Mouse (Mus musculus) megakaryocyte, embryonic 14.5 days (primary cell): ENCODE measurements at regions not wholly inside any gene's neighbourhood (a gene's known extent, or its start where the extent isn't known, plus 50 kb on each side); places are given as distances from the start of the nearest gene placed in this dataset.

Experiments
- H3K27me3 ChIP-seq: replicated peaks from 2 replicates; pipeline ENCODE3; 2012; ENCODE audit warnings: inconsistent platforms
- H3K36me3 ChIP-seq: replicated peaks from 2 replicates; pipeline ENCODE3; 2012; ENCODE audit warnings: low read length, inconsistent platforms, mixed read lengths
- H3K4me1 ChIP-seq: 2 replicates; pipeline ENCODE4 v1.6.1; 2012; ENCODE audit warnings: inconsistent platforms
- H3K4me3 ChIP-seq: replicated peaks from 2 replicates; pipeline ENCODE3; 2012; ENCODE audit warnings: moderate library complexity, mild to moderate bottlenecking, inconsistent platforms
- H3K9me3 ChIP-seq: 2 replicates; pipeline ENCODE4 v1.6.1; 2012; ENCODE audit warnings: inconsistent platforms
- FLI1 ChIP-seq: IDR thresholded peaks from 2 replicates; pipeline ENCODE4 v1.6.1; 2012; ENCODE audit warnings: low read length, inconsistent platforms, mixed read lengths
- GATA1 ChIP-seq: IDR thresholded peaks from 3 replicates; pipeline ENCODE4 v1.6.1; 2012; ENCODE audit warnings: mixed read lengths, low read length, inconsistent platforms, borderline replicate concordance

DNA sequence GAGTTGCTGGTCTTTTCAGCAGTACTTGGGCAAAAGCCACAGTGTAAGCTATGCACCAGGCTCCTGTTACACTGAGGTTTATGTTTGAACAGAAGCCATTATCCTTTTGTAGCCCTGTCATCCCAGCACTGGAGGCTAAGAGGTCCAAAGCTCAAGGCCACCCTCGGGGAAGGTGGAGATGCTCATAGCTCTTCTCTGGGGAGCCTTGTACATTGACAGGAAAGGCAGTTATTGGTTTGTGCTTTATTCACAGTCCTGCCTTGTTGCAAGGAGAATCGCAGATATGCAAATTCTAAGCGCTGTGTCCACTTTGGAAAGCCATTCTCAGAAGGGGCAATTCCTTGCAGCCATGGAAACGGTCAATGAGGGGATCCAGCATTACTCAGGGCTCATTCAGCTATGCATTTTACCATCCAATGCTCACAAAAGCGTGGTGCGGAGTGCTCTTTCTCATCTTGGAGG is 84.4 kb upstream of the Egln3 start:
- Histone ChIP-seq H3K27me3 (peaks cover 6% of the 10 kb centered on the region), H3K4me3 (no peak overlapping the region), H3K9me3 (no peaks in the 10 kb centered on the region), H3K36me3 (no peaks in the 10 kb centered on the region), H3K4me1 (peaks cover 44% of the 10 kb centered on the region)
- TF ChIP-seq GATA1 (no peak), FLI1 (no peak)

GRCm38 (mm10) chr12:54286911-54287819 is 83.5 kb upstream of the Egln3 start:
- no peak overlapping the region for H3K4me3 ChIP-seq
- peaks cover 6% of the 10 kb centered on the region for H3K27me3 ChIP-seq
- no peaks in the 10 kb centered on the region for H3K36me3 ChIP-seq
- H3K9me3 ChIP-seq, result no peaks in the 10 kb centered on the region
- peaks cover 49% of the 10 kb centered on the region for H3K4me1 ChIP-seq
- TF ChIP-seq GATA1 (no peak), FLI1 (no peak)

- H3K9me3 ChIP-seq, result no peaks in the 10 kb centered on the region
These were observed 80.0 kb upstream of the Egln3 start for GRCm38 (mm10) chr12:54283646-54284045.

DNA sequence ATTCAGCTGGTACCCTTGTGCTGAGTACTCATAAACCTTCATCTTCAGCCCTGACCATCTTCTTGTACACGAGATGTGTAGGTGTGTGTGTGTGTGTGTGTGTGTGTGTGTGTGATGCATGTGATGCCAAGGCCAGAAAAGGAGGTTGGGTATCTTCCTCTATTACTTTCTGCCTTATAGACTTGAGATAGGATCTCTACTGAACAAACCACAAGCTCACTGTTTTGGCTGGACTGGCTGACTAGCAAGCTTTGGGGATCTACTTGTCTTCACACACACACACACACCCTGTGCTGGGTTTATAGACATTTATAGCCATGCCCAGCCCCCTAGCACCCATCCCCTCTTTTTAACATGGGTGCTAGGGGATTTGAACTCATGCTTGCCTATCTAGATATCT is 79.4 kb upstream of the Egln3 start:
- Histone ChIP-seq H3K4me3 (no peak overlapping the region), H3K36me3 (no peaks in the 10 kb centered on the region)

More at GRCm38 (mm10) chr12:54283646-54284045, 80.0 kb upstream of the Egln3 start:
- H3K36me3 ChIP-seq, result no peaks in the 10 kb centered on the region
- peaks cover 46% of the 10 kb centered on the region for H3K4me1 ChIP-seq
- H3K27me3 ChIP-seq, result peaks cover 3% of the 10 kb centered on the region
- H3K4me3 ChIP-seq, result peak overlapping the region; percentile 14
- no peak for TF ChIP-seq GATA1
- TF ChIP-seq FLI1, result no peak

GRCm38 (mm10) chr12:54282281-54282921 is 78.7 kb upstream of the Egln3 start:
- peaks cover 39% of the 10 kb centered on the region for H3K4me1 ChIP-seq
- peaks cover 3% of the 10 kb centered on the region for H3K27me3 ChIP-seq
- no peaks in the 10 kb centered on the region for H3K9me3 ChIP-seq
- H3K36me3 ChIP-seq, result no peaks in the 10 kb centered on the region
- TF ChIP-seq FLI1, result no peak
- TF ChIP-seq GATA1, result no peak
- H3K4me3 ChIP-seq, result no peak overlapping the region

More for the DNA sequence above, 79.4 kb upstream of the Egln3 start:
- no peaks in the 10 kb centered on the region for H3K9me3 ChIP-seq
- TF ChIP-seq GATA1 (no peak), FLI1 (no peak)
- H3K27me3 ChIP-seq, result peaks cover 1% of the 10 kb centered on the region
- H3K4me1 ChIP-seq, result peaks cover 43% of the 10 kb centered on the region

DNA sequence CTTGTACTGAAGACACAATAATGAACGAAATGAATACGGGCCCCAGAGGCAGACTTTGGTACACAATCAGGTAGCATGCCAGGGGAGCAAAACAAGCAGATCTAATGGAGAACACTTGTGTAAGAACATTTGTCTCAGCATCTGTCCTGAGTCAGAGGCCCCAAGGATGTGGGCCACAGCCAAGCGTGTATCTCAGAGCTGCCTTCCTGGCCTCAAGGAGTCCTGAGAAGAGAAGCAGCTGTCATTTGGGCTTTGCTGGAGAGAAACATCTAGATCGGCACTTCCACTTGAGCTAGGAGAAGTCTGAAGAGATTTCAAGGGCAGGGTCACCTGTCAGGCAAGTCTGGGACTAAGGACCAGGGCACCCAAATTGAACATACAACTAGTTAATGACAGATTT is 76.8 kb upstream of the Egln3 start:
- Histone ChIP-seq H3K27me3 (peaks cover 7% of the 10 kb centered on the region), H3K9me3 (no peaks in the 10 kb centered on the region), H3K4me1 (peaks cover 34% of the 10 kb centered on the region), H3K36me3 (no peaks in the 10 kb centered on the region), H3K4me3 (no peak overlapping the region)
- no peak for TF ChIP-seq GATA1

DNA sequence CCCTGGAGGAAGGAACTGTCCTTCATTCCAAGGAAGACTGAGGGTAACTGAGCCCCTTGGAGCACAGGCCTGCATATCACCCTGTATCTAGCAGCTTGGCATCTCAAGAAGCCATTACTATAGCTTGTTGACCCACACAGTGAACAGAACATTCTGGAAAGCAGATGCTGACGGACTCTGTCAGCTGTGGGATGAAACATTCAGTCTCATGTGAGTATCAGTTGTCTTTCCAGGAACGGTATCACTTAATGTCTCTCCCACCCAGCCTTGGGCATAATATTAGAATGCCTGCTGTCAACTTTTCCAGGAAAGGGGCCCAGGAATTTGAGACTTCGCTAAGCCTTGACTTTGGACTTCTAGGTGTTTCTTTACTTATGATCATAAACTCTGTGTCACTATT is 76.3 kb upstream of the Egln3 start:
- no peaks in the 10 kb centered on the region for H3K36me3 ChIP-seq
- no peak overlapping the region for H3K4me3 ChIP-seq
- TF ChIP-seq FLI1 (no peak), GATA1 (no peak)
- no peaks in the 10 kb centered on the region for H3K9me3 ChIP-seq
- H3K4me1 ChIP-seq, result peaks cover 34% of the 10 kb centered on the region
- H3K27me3 ChIP-seq, result peaks cover 7% of the 10 kb centered on the region

- Histone ChIP-seq H3K4me3 (no peak overlapping the region), H3K9me3 (no peaks in the 10 kb centered on the region), H3K36me3 (no peaks in the 10 kb centered on the region), H3K4me1 (peaks cover 8% of the 10 kb centered on the region; the same call in 1 of the 2 replicates), H3K27me3 (peaks cover 7% of the 10 kb centered on the region)
- TF ChIP-seq FLI1 (no peak), GATA1 (no peak)
These were observed 73.4 kb upstream of the Egln3 start for GRCm38 (mm10) chr12:54276978-54277537.

- no peaks in the 10 kb centered on the region for H3K36me3 ChIP-seq
- no peaks in the 10 kb centered on the region for H3K9me3 ChIP-seq
- peaks cover 7% of the 10 kb centered on the region for H3K27me3 ChIP-seq
- no peak overlapping the region for H3K4me3 ChIP-seq
- no peaks in the 10 kb centered on the region for H3K4me1 ChIP-seq
- TF ChIP-seq FLI1 (no peak), GATA1 (no peak)
These were observed 69.8 kb upstream of the Egln3 start for GRCm38 (mm10) chr12:54273506-54273905.

DNA sequence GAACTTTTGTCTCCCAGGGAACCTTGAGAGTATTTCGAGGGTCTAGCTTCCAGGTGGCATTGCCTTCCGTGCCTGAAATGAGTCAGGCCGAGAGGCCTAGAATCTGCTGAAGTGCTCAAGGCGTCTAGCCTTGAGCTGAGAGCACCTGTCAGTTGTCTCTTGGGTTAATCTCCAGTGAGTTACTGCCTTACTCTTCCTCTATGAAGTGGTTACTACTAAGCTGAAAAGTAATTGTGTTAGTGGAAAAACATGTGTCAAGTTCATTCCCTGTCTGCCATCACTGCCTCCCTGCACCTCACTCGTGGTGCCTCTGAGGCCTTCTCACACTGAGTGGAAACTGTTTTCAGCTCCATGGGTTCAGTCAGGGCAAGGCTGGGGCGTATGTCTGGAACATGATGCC is 69.0 kb upstream of the Egln3 start:
- no peak overlapping the region for H3K4me3 ChIP-seq
- H3K27me3 ChIP-seq, result peaks cover 7% of the 10 kb centered on the region
- H3K36me3 ChIP-seq, result no peaks in the 10 kb centered on the region
- no peaks in the 10 kb centered on the region for H3K4me1 ChIP-seq
- no peaks in the 10 kb centered on the region for H3K9me3 ChIP-seq
- no peak for TF ChIP-seq FLI1
- TF ChIP-seq GATA1, result no peak
